Comparison of ENCODE assay signal across 8 mouse cellular contexts in the genomic region with DNA sequence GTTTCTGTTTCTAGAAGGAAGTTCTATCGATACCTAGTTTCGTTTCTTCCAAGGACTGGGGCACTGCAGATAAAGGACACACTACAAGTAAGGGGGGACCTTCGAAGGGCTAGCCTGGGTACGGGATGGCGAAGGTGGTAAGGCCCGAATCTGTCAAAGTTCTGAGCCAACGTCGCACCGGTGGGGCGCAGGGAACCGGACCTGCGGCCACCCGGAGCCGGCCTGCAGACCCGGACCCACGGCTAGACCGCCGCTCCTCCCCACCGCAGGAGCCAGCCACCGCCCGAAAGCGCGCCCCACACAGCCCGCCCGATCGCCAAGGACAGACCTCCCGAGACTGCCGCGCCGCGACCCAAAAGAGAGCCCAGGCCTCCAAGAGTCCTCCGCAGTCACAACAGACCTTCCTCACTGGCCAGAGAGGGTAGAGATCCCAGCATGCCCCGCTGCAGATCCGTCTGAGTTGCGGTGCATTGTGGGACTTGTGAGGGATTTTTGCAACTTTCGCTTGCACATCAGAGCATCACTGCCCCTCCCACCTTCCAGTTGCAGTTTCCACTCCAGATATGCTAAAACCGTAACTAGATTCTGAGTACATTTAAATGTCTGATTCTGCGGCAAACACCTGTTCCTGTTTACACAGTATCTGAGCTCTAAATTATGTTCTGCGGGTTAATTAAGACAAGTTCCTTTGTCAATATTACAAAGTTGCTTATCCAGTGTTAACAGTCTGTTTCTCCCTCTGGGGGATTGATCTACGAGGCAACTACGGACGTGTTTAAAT. TPM values are rescaled to one million over a fixed set of nuclear protein-coding genes. Genes with fewer than 3 reads are reported as not detected.
A peak's percentile ranks its signal among the peaks of the same experiment; 100 is the strongest.
DNase-seq lines count a peak whose midpoint lies in the region; ATAC-seq lines count a peak whose summit lies in the region.

TSS of gene Zup1 (minus strand) at position 467 of the 781 bp plus-strand sequence.

- 5% methylated on average over 42 of the region's 42 CpGs for WGBS in heart, embryonic 10.5 days
- whole genome bisulfite sequencing in kidney, embryonic 15.5 days = 3% methylated on average over 42 of the region's 42 CpGs

- H3K9ac ChIP-seq in kidney, embryonic 15.5 days = peak within 1 kb of the TSS; percentile 95

- H3K4me1 ChIP-seq in heart, embryonic 10.5 days = no peaks in the 10 kb centered on the region
- H3K4me1 ChIP-seq in kidney, embryonic 15.5 days = peaks cover 12% of the 10 kb centered on the region; the same call in 1 of the 2 replicates

- no peaks in the 10 kb centered on the region for H3K27me3 ChIP-seq in heart, embryonic 10.5 days (ENCODE audit: insufficient read depth, poor library complexity, severe bottlenecking)
- H3K27me3 ChIP-seq in kidney, embryonic 15.5 days = no peaks in the 10 kb centered on the region

- peak within 1 kb of the TSS; percentile 97 for H3K27ac ChIP-seq in heart, embryonic 10.5 days
- H3K27ac ChIP-seq in kidney, embryonic 15.5 days = peak within 1 kb of the TSS; percentile 88

- peak within 1 kb of the TSS; percentile 65 for H3K4me2 ChIP-seq in kidney, embryonic 15.5 days

- peak; percentile 98 for ATAC-seq in erythroblast, adult 5-6 weeks (replicated peaks; ENCODE audit: low FRiP score, poor library complexity, severe bottlenecking)
- peak; percentile 98 for ATAC-seq in kidney, embryonic 15.5 days (replicated peaks; ENCODE audit: low FRiP score)
- ATAC-seq in monocyte, adult 5-6 weeks (replicated peaks; ENCODE audit: insufficient number of reproducible peaks, low FRiP score, low TSS enrichment, poor library complexity, severe bottlenecking) = peak; percentile 99

- peak; percentile 87 to 90 for DNase-seq in B cell, adult 2 months
- DNase-seq in brain, adult 2 months (ENCODE audit: low read depth, low spot score) = peak; percentile 97
- DNase-seq in heart, embryonic 10.5 days (ENCODE audit: low spot score) = peak; percentile 94
- peak; percentile 87 for DNase-seq in liver
- DNase-seq in spleen, postnatal 4 days (ENCODE audit: low spot score in 2 of 2) = peak; percentile 83 to 87

- peak within 1 kb of the TSS; percentile 93 for H3K4me3 ChIP-seq in heart, embryonic 10.5 days
- H3K4me3 ChIP-seq in kidney, embryonic 15.5 days (replicated peaks) = peak within 1 kb of the TSS; percentile 89

- H3K9me3 ChIP-seq in heart, embryonic 10.5 days = no peaks in the 10 kb centered on the region
- H3K9me3 ChIP-seq in kidney, embryonic 15.5 days (replicated peaks) = no peaks in the 10 kb centered on the region

- peaks cover 12% of the 10 kb centered on the region for H3K36me3 ChIP-seq in heart, embryonic 10.5 days
- peaks cover 18% of the 10 kb centered on the region for H3K36me3 ChIP-seq in kidney, embryonic 15.5 days

RNA-seq across cellular contexts. Expression of gene Zup1, which starts in this region (rescaled TPM):
- total RNA-seq in erythroblast, adult 5-6 weeks (2015; ENCODE audit: low replicate concordance) = 38.9 and 73.4 TPM in 2 replicates
- 43.5 and 53.0 TPM in 2 replicates for total RNA-seq in erythroblast, adult 5-6 weeks (2017; ENCODE audit: low replicate concordance)
- 14.5 and 18.7 TPM in 2 replicates for polyA plus RNA-seq in heart, embryonic 10.5 days (2016; fragmentation: Nextera tagmentation; extraction: Ambion mirVana)
- 21.5 and 21.9 TPM in 2 replicates for polyA plus RNA-seq in kidney, embryonic 15.5 days (2015; fragmentation: Nextera tagmentation; extraction: Ambion mirVana)
- 75.7 to 106 TPM (median 102 TPM) in 3 replicates for total RNA-seq in monocyte, adult 5-6 weeks (2017)

Comparison
In these comparisons a context has a peak if more than half of its experiments do, and no peak if none do; other contexts are left out.
1. Peak in every context shown above with its lines: DNase-seq, ATAC-seq, H3K4me3 ChIP-seq and H3K27ac ChIP-seq.